Mouse (Mus musculus) fat pad, adult 2 months (tissue): Measurements from ENCODE around the gene Itgb8.

Source experiments
- DNase-seq: peaks from one replicate; pipeline ENCODE4 v3.0.0-alpha.2; 2011; ENCODE audit warnings: low read depth, low spot score; ENCODE audit errors: extremely low read depth

Itgb8 gene

DNA sequence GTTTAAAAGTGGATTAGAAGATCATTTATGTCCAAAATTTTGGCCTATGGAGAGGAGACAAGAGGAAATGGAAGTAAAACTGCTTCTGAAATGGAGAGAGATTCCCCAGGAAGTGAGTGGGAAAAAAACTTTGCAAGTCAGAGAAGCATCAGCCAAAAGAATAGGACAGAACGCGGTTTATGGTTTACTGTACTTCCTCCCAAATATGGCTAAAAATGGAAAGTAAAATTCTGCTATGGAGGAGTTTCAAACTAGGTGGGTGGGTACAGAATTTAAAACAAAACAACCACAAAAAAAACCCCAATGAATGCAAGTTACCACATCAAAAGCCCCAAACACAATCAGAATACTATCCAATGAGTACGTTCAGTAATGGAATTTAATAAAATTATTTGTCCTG lies 90.8 kb downstream of the Itgb8 start:
- DNase-seq: no peak

DNA sequence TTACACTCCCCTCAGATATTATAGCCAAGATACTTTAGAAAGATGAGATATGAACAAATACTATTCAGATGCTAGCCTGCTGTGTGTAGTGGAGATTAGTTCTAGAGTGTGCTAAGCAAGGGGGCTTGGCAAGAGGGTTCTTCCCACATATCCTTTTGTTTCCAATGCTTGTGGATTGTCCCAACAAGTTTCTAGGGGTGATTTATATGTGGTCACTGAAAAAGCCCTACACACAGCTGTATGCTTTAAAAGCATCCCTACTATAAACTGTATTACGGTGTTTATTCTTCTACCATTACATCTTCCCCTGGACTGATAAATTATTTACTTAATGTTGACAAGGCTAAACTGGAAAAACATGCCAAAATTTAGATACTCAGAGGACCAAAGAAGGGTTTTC lies 92.6 kb downstream of the Itgb8 start:
- DNase-seq: no peak

DNA sequence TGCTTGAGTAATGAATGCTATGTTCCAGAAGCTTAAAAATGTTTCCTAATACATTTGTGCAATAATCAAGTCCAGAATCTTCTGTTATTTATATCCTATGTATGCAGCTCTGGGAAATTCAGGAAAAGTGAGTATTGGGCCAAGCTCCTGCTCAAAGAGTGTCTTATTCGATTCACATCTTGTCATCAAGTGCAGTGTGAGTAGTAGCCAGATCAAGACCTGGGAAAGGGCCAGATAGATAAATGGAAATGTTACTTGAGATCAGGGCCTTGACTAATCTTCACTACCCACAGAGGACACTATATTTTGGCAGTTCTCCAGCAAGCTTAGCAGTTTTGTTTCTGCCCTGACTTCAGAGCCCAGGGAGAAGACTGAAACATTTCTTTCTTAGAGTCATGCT lies 100.7 kb downstream of the Itgb8 start:
- peak; percentile 86 for DNase-seq

DNA sequence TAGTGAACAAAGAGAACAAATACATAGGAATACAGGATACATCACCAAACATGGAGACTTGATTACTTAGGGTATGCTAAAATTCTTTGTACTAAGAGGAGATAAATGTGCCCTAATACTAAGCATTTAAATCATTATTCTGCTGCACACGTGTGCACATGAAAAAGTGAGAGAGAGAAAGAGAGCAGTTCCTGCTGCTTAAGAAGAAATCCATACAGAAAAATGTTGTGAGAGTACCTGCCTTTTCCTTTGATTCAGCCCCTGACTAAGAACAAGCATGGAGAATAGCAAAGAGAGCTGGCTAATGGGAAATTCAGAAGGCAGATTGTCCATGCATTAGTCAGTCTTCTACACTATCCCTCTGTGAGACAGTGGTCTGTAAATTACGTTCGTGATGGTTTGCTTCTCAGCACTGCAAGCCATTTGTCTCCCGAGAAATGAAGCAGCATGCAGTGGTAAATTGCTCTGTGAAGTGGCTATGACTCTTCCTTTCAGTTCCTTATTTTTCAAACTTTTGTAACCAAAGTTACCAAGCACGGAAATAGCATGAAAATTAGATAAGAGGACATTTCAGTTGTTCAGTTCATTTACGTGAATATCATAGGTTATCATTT lies 125.0 kb downstream of the Itgb8 start:
- DNase-seq: no peak

GRCm38 (mm10) chr12:119110091-119110490 lies 128.5 kb downstream of the Itgb8 start:
- DNase-seq: no peak
